Mouse (Mus musculus) ES-E14 (cell line): ENCODE results near the gene Tepp.

Experiments used
- HCFC1 ChIP-seq: IDR thresholded peaks from 2 replicates; pipeline ENCODE4 v1.6.1; 2012; ENCODE audit warnings: low read length, inconsistent platforms, borderline replicate concordance; ENCODE audit not compliant: insufficient read depth
- MAFK ChIP-seq: IDR thresholded peaks from 2 replicates; pipeline ENCODE4 v1.6.1; 2014; ENCODE audit warnings: mild to moderate bottlenecking, low read depth, low read length, inconsistent platforms; ENCODE audit not compliant: insufficient read depth
- ZC3H11A ChIP-seq: IDR thresholded peaks from 2 replicates; pipeline ENCODE4 v1.6.1; 2012; ENCODE audit warnings: low read depth, mild to moderate bottlenecking, inconsistent platforms, low read length, borderline replicate concordance
- ZNF384 ChIP-seq: IDR thresholded peaks from 2 replicates; pipeline ENCODE4 v1.6.1; 2012; ENCODE audit warnings: low read depth, low read length, inconsistent platforms

DNA sequence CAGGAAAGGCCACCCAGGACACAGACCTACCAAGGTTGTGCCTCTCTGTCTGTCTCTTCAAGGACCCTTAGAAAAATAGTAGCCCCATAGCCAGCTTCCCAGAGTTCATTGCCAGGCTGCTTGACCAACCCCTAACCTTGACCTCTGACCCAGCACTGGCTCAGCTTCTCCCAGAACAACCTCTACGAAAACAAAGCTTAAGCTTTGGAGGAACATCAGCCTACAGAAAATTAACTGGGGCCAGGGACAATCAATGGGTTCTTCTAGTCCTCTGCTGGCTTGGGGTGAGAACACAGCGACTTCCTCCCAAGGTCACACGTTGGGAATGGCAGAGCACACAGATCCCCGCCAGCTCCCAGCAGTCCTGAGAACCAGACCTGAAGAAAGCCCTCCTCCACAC, 4.8 kb upstream of the Tepp start:
- TF ChIP-seq ZNF384 (no peak), ZC3H11A (no peak), HCFC1 (no peak), MAFK (no peak)
